Mouse (Mus musculus) forebrain, embryonic 13.5 days (tissue): ENCODE results near the gene Pter. TPM values are rescaled to one million over a fixed set of nuclear protein-coding genes. Genes with fewer than 3 reads are reported as not detected.

Experiments
- ATAC-seq: fragments of 200-750 bp; cut with Nextera tagmentation; 2 replicates; pipeline ENCODE4 v1.8.0; 2017
- H3K27ac ChIP-seq: fragments of 300-500 bp; sonication (generic); 2 replicates; pipeline ENCODE4 v1.5.1; 2015; ENCODE audit warnings: inconsistent platforms, mild to moderate bottlenecking, moderate library complexity
- H3K27me3 ChIP-seq: fragments of 300-500 bp; sonication (generic); 2 replicates; pipeline ENCODE4 v1.6.1; 2015; ENCODE audit warnings: mild to moderate bottlenecking, inconsistent platforms
- H3K36me3 ChIP-seq: fragments of 300-500 bp; sonication (generic); 2 replicates; pipeline ENCODE4 v1.6.1; 2015; ENCODE audit warnings: mild to moderate bottlenecking, inconsistent platforms; ENCODE audit not compliant: poor library complexity, severe bottlenecking
- H3K4me1 ChIP-seq: fragments of 300-500 bp; sonication (generic); 2 replicates; pipeline ENCODE4 v1.6.1; 2015; ENCODE audit warnings: inconsistent platforms
- H3K4me2 ChIP-seq: fragments of 300-500 bp; sonication (generic); 2 replicates; pipeline ENCODE4 v1.6.1; 2015; ENCODE audit warnings: inconsistent platforms, mild to moderate bottlenecking, moderate library complexity
- H3K4me3 ChIP-seq: fragments of 300-500 bp; sonication (generic); 2 replicates; pipeline ENCODE4 v1.5.1; 2015; ENCODE audit warnings: mild to moderate bottlenecking, inconsistent platforms
- H3K9ac ChIP-seq: fragments of 300-500 bp; sonication (generic); 2 replicates; pipeline ENCODE4 v1.6.1; 2015; ENCODE audit warnings: mild to moderate bottlenecking, inconsistent platforms
- H3K9me3 ChIP-seq: fragments of 300-500 bp; sonication (generic); replicated peaks from 2 replicates; pipeline ENCODE4 v1.6.1; 2016; ENCODE audit warnings: inconsistent platforms
- WGBS: fragments of 180-500 bp; shearing (Covaris S2); methylation state at CpG from one replicate; pipeline ENCODE4 v1.1.7; 2015; 5-methylcytosine and 5-hydroxymethylcytosine counted together
- polyA plus RNA-seq: library from polyadenylated mRNA; unstranded; fragments of >200 nt; fragmentation: Nextera tagmentation; extraction: Ambion mirVana; gene quantifications from 2 replicates; pipeline ENCODE4 v1.2.1, GENCODE M21; 2015

Pter gene
- polyA plus RNA-seq, 1 experiment from 2014 or later = 5.4 TPM

DNA sequence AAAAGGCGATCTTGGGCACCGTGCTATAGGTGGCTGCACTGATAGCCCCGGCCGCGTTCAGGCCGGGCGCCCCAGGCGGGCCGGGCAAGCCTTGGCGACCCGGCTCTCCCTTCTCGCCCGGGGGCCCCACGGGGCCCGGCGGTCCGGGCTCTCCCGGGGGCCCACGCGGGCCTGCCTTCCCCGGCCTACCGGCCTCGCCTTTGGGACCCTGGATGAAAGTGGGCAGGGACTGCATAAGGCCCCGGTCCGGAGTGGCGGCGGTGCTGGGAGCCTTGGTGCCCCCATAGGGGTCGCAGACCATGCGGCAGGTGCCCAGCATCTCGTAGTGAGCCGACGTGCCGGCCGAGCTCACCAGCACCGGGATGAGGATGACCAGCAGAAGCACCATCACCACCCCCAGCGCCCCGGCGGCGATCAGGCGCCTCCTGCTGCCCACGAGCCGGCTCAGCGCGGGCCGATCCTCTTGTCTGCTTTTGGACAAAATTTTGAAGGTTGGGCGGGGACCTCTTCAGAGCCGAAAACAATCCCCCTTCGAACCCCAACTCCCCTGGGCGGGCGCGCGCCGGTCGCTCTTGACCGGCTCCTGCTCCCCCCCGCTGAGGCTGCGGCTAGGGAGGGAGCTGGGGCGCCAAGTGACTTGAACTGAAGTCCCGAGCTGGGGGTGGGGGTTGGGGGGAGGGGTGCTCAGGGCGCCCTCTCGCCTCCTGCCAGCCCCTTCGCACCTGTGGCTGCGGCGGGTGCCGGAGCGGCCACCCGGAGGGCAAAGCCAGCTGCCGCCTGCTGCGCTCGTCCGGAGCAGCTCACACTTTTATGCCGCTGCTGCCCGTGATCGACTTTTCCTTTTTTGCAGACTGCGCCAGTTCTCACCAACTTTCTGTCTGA lies 86.9 kb downstream of the Pter start:
- peaks cover 56% of the 10 kb centered on the region for H3K27me3 ChIP-seq
- peak overlapping the region; percentile 56 for H3K4me3 ChIP-seq
- H3K9ac ChIP-seq = peak overlapping the region; percentile 65
- H3K27ac ChIP-seq = no peak overlapping the region
- peak; percentile 72 for ATAC-seq
- H3K4me1 ChIP-seq = peaks cover 28% of the 10 kb centered on the region
- H3K36me3 ChIP-seq = no peaks in the 10 kb centered on the region
- H3K4me2 ChIP-seq = peak overlapping the region; percentile 99
- H3K9me3 ChIP-seq = no peaks in the 10 kb centered on the region
- under 1% methylated on average over 66 of the region's 75 CpGs for WGBS

DNA sequence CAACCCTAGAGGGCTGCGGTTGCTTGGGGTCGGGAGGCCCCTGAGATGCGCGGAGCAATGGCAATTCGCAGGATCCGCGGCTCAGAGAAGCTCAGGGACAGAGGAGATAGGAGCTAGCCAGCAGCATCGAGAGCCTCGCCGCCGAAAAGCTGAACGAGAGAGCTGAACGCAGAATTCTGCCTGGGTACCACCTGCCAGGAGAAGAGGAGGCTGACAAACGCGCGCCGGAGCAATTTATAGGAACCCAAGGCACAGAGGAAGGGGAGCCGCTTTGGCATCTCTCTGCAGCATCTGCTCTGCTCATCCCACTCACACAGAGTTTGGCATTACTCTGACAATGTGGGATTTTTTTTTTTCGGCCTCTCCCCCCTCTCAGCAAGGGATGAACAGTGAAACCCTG lies 87.6 kb downstream of the Pter start, which contains the start of gene C1ql3:
C1ql3 (minus strand) TSS at position 335 of the 400 bp plus-strand sequence.
- no peaks in the 10 kb centered on the region for H3K36me3 ChIP-seq
- H3K4me2 ChIP-seq = peak within 1 kb of the TSS; percentile 99
- peak within 1 kb of the TSS; percentile 65 for H3K9ac ChIP-seq
- WGBS = under 1% methylated on average over 19 of the region's 19 CpGs
- H3K27ac ChIP-seq = no peak within 1 kb of the TSS
- ATAC-seq = peak; percentile 71
- peak within 1 kb of the TSS; percentile 56 for H3K4me3 ChIP-seq
- no peaks in the 10 kb centered on the region for H3K9me3 ChIP-seq
- peaks cover 28% of the 10 kb centered on the region for H3K4me1 ChIP-seq
- H3K27me3 ChIP-seq = peaks cover 56% of the 10 kb centered on the region

- peak overlapping the region; percentile 56; the same call in 1 of the 2 replicates for H3K4me3 ChIP-seq
- H3K9ac ChIP-seq = no peak overlapping the region
Observed at GRCm38 (mm10) chr2:13011973-13012372, 88.1 kb downstream of the Pter start.

GRCm38 (mm10) chr2:13018382-13018781 lies 94.5 kb downstream of the Pter start:
- H3K9me3 ChIP-seq = no peaks in the 10 kb centered on the region
- peaks cover 6% of the 10 kb centered on the region for H3K27me3 ChIP-seq
- H3K4me3 ChIP-seq = no peak overlapping the region
- no peaks in the 10 kb centered on the region for H3K36me3 ChIP-seq
- no peak for ATAC-seq
- H3K27ac ChIP-seq = no peak overlapping the region
- H3K4me1 ChIP-seq = peaks cover 7% of the 10 kb centered on the region
- WGBS = 21% methylated on average over 5 of the region's 5 CpGs
- no peak overlapping the region for H3K4me2 ChIP-seq
- no peak overlapping the region for H3K9ac ChIP-seq

More at GRCm38 (mm10) chr2:13011973-13012372, 88.1 kb downstream of the Pter start:
- peaks cover 28% of the 10 kb centered on the region for H3K4me1 ChIP-seq
- no peak overlapping the region for H3K27ac ChIP-seq
- H3K4me2 ChIP-seq = peak overlapping the region; percentile 99
- no peaks in the 10 kb centered on the region for H3K9me3 ChIP-seq
- 36% methylated on average over 3 of the region's 3 CpGs for WGBS
- ATAC-seq = no peak
- H3K27me3 ChIP-seq = peaks cover 56% of the 10 kb centered on the region
- no peaks in the 10 kb centered on the region for H3K36me3 ChIP-seq

DNA sequence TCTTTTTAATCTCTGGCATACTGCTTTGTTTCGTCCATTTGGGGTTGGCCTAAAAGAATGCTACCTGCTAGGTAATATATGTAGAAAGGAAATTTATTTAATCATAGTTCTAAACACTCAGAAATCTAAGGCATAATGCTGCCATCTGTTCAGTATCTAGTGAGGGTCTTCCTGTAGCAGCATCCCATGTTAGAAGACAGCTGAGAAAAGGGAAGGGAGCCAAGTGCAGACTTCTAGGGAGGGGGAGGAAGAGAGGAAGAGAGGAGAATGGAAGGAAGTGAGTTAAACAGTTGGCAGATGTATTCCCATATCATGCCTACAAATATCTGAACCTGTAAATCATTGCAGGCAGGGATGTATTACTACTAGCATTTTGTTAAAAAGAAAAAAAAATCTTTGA lies 95.0 kb downstream of the Pter start:
- Histone ChIP-seq H3K4me2 (no peak overlapping the region), H3K27me3 (peaks cover under 1% of the 10 kb centered on the region), H3K4me3 (no peak overlapping the region), H3K4me1 (peaks cover 7% of the 10 kb centered on the region), H3K9ac (no peak overlapping the region), H3K36me3 (no peaks in the 10 kb centered on the region), H3K27ac (no peak overlapping the region), H3K9me3 (no peaks in the 10 kb centered on the region)
- 70% methylated on average over 1 of the region's 1 CpGs for WGBS
- ATAC-seq = peak; percentile 74; the same call in 1 of the 2 replicates

DNA sequence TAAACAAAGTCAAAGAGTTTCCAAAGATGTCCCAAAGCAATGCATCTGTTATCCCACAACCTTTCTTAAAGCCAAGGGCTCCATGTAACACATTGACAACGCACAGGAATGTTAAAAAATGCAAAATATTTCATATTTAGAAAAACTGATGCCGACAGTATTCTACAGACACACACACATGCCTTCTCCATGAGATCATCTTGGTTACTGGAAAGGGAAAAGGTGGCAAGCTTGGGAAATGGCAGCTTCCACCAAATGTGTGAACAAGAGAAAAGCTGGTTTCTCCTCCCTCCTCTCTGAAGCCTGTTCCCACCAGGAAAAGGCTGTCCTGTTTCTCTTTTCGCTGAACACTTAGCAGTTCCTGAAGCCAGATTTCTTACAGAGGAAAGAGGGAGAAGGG lies 114.9 kb downstream of the Pter start:
- no peaks in the 10 kb centered on the region for H3K36me3 ChIP-seq
- 85% methylated on average over 3 of the region's 3 CpGs for WGBS
- H3K4me1 ChIP-seq = no peaks in the 10 kb centered on the region
- H3K4me2 ChIP-seq = no peak overlapping the region
- no peak overlapping the region for H3K9ac ChIP-seq
- peak; percentile 10; the same call in 1 of the 2 replicates for ATAC-seq
- H3K27ac ChIP-seq = no peak overlapping the region
- no peaks in the 10 kb centered on the region for H3K9me3 ChIP-seq
- no peaks in the 10 kb centered on the region for H3K27me3 ChIP-seq
- H3K4me3 ChIP-seq = no peak overlapping the region

DNA sequence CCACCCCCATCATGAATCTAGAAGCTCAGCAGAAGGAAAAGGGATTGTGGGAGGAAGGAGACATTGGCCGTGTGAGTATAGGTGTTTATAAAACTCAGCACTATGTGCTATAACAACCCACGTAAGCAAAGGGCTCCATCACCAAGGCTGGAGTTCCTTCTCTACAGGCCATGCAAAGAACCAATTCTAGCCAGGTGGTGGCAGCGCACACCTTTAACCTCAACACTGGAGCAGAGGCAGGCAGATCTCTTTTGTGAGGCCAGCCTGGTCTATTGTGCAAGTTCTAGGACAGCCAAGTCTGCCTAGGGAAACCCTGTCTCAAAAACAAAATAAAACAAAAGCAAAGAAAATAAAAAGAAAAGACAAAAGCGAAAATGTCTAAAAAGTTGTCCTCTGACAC lies 115.9 kb downstream of the Pter start:
- H3K4me2 ChIP-seq = no peak overlapping the region
- 95% methylated on average over 4 of the region's 4 CpGs for WGBS
- no peak overlapping the region for H3K9ac ChIP-seq
- no peak overlapping the region for H3K27ac ChIP-seq
- no peaks in the 10 kb centered on the region for H3K36me3 ChIP-seq
- H3K9me3 ChIP-seq = no peaks in the 10 kb centered on the region
- no peak overlapping the region for H3K4me3 ChIP-seq
- H3K4me1 ChIP-seq = no peaks in the 10 kb centered on the region
- ATAC-seq = no peak
- H3K27me3 ChIP-seq = no peaks in the 10 kb centered on the region

- Histone ChIP-seq H3K4me2 (no peak overlapping the region), H3K4me1 (no peaks in the 10 kb centered on the region), H3K9me3 (no peaks in the 10 kb centered on the region), H3K36me3 (no peaks in the 10 kb centered on the region), H3K27me3 (no peaks in the 10 kb centered on the region), H3K9ac (no peak overlapping the region), H3K4me3 (no peak overlapping the region), H3K27ac (no peak overlapping the region)
- WGBS = 88% methylated on average over 4 of the region's 4 CpGs
- no peak for ATAC-seq
Observed at GRCm38 (mm10) chr2:13044555-13044954, 120.7 kb downstream of the Pter start.

DNA sequence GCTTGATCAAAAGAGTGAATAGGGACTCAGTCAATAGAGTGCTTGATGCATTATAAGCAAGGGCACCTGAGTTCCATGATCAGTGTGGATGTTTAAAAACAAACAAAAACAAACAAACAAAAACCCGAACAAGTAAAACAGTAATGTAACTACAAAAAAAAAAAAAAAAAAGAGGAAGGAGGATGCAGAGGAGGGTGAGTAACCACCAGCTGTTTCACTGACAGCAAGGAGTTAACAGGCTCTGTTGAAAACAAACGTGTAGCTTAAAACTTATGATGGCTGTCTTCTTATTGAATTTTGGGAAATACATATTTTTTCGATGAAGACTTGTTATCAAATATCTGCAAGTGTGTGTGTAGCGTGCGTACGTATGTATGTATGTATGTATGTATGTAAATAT lies 124.8 kb downstream of the Pter start:
- Histone ChIP-seq H3K9ac (no peak overlapping the region), H3K27ac (no peak overlapping the region), H3K4me2 (no peak overlapping the region), H3K4me1 (no peaks in the 10 kb centered on the region), H3K4me3 (no peak overlapping the region), H3K27me3 (no peaks in the 10 kb centered on the region), H3K9me3 (no peaks in the 10 kb centered on the region), H3K36me3 (no peaks in the 10 kb centered on the region)
- no peak for ATAC-seq
- 89% methylated on average over 6 of the region's 6 CpGs for WGBS

Other genes starting within 250 kb of the Pter start
- 0.81 and 1.3 TPM in 2 replicates for gene C1ql3, start 87.8 kb downstream of the Pter start, polyA plus RNA-seq